Mouse (Mus musculus) embryo, embryonic 9.5 days (tissue): ENCODE measurements around the gene Insyn1.

Experiments
- DNase-seq: peaks from one replicate; pipeline ENCODE4 v3.0.0-alpha.2; 2017; ENCODE audit errors: extremely low spot score

Gene Insyn1

GRCm38 (mm10) chr9:58487851-58488801 is at the start of gene Insyn1:
TSS of gene Insyn1 (plus strand) at chr9:58488603.
- DNase-seq, result peak; percentile 75

- DNase-seq, result no peak
Observed at GRCm38 (mm10) chr9:58438921-58439396, 49.4 kb upstream of the Insyn1 start.

GRCm38 (mm10) chr9:58440100-58440499 is 48.3 kb upstream of the Insyn1 start:
- DNase-seq, result no peak

GRCm38 (mm10) chr9:58440614-58441013 is 47.8 kb upstream of the Insyn1 start:
- no peak for DNase-seq

- DNase-seq, result no peak
Observed at GRCm38 (mm10) chr9:58441351-58442104, 46.9 kb upstream of the Insyn1 start.

- no peak for DNase-seq
Observed at GRCm38 (mm10) chr9:58442105-58443010, 46.0 kb upstream of the Insyn1 start.

GRCm38 (mm10) chr9:58443061-58443460 is 45.3 kb upstream of the Insyn1 start:
- DNase-seq, result no peak

- DNase-seq, result no peak
Observed at GRCm38 (mm10) chr9:58446829-58447228, 41.6 kb upstream of the Insyn1 start.

GRCm38 (mm10) chr9:58447997-58448595 is 40.3 kb upstream of the Insyn1 start:
- no peak for DNase-seq

GRCm38 (mm10) chr9:58449526-58449925 is 38.9 kb upstream of the Insyn1 start:
- no peak for DNase-seq

GRCm38 (mm10) chr9:58453791-58454378 is 34.5 kb upstream of the Insyn1 start:
- DNase-seq, result no peak

GRCm38 (mm10) chr9:58454886-58455285 is 33.5 kb upstream of the Insyn1 start:
- DNase-seq, result no peak

- DNase-seq, result no peak
Observed at GRCm38 (mm10) chr9:58455798-58456197, 32.6 kb upstream of the Insyn1 start.

- DNase-seq, result no peak
Observed at GRCm38 (mm10) chr9:58457481-58457955, 30.9 kb upstream of the Insyn1 start.

GRCm38 (mm10) chr9:58458341-58458740 is 30.1 kb upstream of the Insyn1 start:
- DNase-seq, result no peak

GRCm38 (mm10) chr9:58458856-58459553 is 29.4 kb upstream of the Insyn1 start:
- no peak for DNase-seq

GRCm38 (mm10) chr9:58467345-58468025 is 20.9 kb upstream of the Insyn1 start:
- DNase-seq, result no peak

GRCm38 (mm10) chr9:58470466-58470865 is 17.9 kb upstream of the Insyn1 start:
- no peak for DNase-seq

GRCm38 (mm10) chr9:58473211-58473815 is 15.1 kb upstream of the Insyn1 start:
- no peak for DNase-seq
